Mouse (Mus musculus): ENCODE results near the gene Kcnmb1. TPM values are rescaled to one million over a fixed set of nuclear protein-coding genes. Genes with fewer than 3 reads are reported as not detected.
A peak's percentile ranks its signal among the peaks of the same experiment; 100 is the strongest.

Kcnmb1 gene
- total RNA-seq, 4 experiments from 2014 or later, result 0.35 to 0.66 (median 0.42) TPM

DNA sequence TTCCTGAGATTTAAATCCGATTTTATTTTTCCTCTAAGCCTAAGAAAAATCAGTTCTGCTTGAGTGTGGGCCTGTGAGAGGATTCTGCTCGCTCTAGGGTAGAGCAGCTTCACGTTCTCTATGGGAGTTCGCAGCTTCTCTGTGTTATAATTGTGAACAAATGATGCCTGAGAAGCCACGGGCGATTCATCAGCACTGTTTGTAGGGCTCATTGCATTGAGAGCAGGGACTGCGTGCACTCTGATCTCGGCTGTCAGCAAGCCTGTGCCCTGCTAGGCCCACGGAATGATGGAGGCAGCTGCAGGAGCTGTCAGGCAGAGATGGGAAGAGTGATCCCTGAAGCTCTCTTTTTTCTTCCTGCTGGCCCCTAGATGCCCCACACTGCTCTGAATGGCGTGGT is 35.4 kb downstream of the Kcnmb1 start:
- DNase-seq (ENCODE audit: low spot score in 2 of 2), result no peak

DNA sequence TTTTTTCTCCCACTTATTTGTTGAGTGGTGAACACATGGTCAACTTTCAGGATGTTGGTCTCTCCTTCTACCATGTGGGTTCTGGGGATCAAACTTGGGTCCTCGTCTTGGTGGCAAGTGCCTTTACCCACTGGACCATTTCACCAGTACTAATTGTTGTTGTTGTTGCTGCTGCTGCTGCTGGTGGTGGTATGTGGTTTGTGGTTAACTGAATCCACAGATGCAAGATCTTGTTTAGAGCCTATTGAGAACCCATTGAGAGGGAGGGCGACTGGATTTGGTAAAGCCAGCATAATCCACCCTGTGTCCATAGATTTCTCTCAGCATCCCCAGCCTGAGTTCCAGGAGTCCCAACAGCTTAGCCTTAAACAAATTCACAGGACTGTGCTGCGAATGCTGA is 37.6 kb downstream of the Kcnmb1 start:
- no peak for DNase-seq (ENCODE audit: low spot score in 2 of 2)

DNA sequence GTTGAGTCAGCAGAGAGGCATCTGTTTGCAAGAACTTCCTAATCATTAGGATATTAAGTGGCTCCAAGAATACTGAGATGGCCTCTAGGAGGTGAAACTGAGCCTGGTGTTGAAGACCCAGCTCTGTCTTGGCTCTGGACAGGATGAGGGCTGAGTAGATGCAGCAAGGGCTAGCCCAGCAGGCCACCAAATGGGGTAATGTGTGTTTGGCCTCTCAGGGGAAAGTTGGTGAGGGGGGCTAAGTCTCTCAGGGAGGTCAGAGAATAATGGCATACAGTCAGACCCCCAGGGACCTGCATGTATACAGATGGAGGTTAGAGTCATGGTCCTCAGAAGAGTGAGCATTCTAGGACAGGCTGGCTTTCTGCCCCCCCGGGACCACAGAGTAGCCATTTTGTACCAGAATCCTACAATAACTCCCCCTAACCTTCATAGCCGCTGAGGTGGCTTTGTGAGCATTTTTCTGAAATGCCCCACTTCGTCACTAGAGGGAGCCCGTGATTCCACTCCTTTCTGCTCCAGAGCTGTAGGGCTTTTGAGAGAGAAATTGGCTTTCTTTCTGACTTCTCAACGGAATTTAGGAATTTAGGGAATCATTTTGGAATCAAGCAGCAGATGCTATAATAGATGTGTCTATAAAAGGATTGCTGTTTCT is 39.3 kb downstream of the Kcnmb1 start:
- DNase-seq (ENCODE audit: low spot score in 2 of 2), result peak in 1 of 2 experiments; percentile 48

DNA sequence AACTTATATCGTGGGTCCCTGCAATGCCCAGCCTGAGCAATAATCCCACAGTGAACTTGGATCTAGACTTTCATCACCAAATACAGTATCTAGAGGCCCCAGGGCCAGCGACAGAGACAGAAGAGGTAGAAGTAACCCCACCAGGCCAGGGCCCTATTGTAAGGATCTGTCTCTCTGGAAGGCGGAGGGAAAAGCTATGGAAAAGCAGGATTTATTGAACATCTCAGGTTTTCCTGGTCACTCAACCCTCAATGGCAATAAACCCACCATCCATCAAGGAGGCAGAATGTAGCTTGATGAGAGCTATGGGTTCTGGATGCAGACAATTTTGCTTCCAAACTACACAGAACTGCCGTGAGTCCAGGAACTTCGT is 39.8 kb downstream of the Kcnmb1 start:
- DNase-seq (ENCODE audit: low spot score in 2 of 2), result no peak

DNA sequence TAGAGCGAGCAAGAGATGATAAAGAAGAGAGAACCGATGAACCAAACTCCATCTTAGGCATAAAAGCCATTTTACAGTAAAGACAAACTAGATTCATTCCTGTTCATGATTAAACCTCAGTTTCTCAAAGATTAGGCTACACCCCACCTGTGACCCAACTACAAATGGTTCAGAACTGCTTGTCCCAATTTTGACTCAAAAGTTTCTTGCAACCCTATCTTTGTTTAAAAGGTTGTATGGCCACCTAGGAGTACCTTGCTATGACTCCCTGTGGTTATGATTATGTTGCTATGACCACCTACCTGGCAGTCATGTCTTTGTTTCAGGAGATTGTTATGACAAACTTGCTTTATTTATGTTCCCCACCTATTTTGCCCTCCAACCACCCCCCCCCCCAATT is 44.8 kb downstream of the Kcnmb1 start:
- no peak for DNase-seq (ENCODE audit: low spot score in 2 of 2)

DNA sequence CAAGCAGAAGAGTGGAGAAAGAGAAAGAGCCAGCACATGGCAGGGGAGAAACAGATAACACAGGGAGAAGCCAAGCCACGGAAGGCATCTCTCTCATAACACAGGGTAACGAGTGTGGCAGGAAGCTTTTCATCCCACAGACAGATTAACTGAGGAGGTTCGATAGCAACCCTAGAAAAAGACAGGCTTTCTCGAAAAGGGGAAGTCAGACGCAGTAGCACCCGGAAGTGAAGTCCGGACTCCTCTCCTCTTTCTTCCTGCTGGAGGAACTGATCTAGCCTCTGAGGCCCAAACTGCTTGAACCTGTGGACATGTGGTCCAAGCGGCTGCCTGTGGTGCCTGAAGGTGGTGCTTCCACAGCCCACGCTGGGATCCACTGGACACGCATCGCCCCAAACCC is 45.4 kb downstream of the Kcnmb1 start:
- DNase-seq (ENCODE audit: low spot score in 2 of 2), result no peak

DNA sequence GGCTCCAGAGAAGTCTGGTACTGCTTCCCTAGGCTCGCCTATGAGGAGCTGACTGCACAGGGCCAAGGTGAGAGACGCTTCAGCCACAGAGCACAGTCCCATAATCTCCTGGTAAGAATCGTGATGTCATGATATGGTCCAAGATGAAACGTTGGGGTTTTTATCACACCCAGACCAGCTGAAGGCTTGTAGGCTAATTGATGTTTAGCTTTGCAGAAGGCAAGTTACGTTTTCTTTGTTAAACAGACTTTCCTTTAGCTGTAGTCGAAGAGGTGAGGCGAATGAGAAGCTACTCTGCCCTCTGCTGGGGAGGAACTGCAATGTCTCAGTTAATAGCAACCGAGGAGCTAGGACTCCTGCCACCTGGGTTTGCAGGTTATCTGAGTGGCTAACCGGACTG is 45.9 kb downstream of the Kcnmb1 start:
- DNase-seq (ENCODE audit: low spot score in 2 of 2), result no peak

DNA sequence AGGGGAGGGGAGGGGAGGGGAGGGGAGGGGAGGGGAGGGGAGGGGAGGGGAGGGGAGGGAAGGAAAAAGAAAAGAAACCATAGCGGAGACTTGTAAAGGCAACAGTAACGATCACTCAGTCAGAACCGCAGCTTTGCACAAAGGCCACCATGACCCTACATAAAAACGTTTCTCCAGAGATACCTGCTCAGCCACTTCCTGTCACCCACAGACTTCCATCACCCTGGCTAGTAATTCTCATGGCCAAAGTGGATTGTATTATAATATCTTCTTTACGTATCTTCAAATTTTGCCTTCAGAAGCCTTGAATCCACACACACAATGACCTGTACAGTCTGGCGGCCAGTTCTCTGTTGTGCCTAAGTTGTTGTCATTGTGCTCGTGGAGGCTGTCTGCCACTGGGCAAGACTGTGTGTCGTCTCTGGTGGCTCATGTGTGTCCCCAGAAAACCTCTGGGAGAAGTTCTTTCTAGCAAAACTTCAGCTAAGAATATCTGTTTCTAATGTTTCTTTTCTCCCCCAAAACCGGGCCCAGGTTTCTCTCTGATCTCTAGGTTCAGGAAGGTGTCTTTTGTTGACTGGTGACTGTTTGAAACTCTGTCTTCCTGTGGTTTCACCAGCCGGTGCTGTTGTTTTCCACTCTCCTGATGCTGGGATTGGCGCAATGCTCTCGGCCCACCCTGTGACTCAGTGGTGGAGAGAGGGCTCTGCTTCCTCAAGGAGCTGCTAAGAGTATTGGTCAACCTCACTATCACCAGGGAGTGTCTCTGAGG is 46.7 kb downstream of the Kcnmb1 start:
- DNase-seq (ENCODE audit: low spot score in 2 of 2), result no peak

DNA sequence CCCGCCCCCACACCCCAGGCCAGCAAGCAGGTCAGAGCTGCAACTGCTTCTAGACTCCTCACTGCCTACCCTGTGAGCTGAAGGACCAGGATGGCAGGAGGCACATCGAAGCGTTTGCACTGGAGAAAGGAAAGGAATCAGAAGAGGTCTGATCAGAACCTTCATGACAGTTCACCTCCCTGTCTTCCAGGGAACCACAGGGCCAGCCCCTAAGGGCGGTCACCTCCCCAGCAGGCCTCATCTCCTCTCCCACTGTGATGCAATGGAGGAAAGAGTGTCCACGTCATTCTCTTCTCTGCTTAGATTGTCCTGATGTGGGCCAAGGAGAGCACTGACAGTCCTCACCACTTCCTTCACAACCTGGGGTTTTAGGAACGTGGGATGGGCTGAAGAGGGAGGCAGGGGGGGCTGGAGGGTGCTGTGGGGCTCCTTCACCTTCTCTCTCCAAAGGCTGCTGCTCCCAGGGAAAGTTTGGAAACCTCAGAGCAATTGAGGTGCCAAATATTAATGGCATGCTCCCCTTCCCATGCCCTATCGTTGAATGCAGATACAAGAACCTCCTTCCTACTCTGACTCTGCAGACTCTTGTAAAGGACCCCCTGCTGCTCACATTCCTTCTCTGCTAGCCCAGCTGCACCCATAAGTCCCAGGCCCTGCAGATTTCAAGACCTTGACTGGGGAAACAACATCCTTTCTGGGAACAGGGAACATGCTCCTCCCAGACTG is 47.5 kb downstream of the Kcnmb1 start:
- no peak for DNase-seq (ENCODE audit: low spot score in 2 of 2)

DNA sequence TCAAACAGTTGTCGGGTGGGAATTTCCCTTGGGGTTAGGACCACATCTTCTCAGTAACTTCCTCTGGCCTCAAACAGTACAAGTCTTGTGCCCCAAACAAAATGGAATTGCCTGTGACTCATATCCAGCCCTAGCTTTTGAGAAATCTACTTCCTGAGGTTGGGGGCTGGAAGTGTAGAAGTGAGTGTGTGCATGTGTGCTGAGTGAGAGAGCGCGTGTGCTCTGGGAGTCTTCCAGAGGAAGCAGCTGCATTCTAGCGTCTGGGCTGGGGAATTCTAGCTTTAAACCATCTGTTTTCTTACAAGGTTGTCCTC is 48.0 kb downstream of the Kcnmb1 start:
- DNase-seq (ENCODE audit: low spot score in 2 of 2), result peak in 1 of 2 experiments; percentile 31

DNA sequence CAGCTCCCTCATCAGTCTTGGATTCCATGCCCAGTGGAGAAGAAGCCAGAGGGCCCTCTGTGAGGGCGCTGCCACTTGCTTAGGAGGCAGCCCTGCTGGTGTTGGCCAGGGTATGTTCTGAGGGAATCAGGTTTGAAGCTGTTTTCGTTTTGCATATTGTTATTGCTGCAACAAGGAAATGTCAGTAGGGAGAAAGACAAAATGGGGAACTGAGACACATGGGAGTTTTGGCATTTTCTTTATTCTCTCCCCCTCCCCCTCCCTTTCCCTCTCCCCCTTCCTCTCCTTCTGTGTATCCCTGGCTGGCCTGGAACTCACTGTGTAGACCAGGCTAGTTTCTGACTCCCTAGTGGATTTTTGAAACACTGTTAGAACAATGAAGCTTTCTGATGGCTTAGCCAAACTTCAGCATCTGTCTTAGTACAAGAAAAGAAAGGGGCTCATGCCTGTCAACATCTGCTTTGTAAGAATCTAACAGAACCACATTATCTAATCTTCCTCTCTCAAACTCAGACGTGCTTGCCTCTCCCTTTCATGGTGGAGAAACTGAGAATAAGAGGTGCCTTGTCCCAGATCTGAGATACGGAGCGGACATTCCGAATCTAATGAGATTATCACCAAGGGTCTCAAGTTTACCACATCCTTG is 49.3 kb downstream of the Kcnmb1 start:
- no peak for DNase-seq (ENCODE audit: low spot score in 2 of 2)

Other genes with a start within 250 kb of the Kcnmb1 start
- gene Kcnip1, start 30.1 kb downstream of the Kcnmb1 start, total RNA-seq (2022), result 10 to 100 TPM; 25.7 to 29.8 (median 29.5) TPM
- gene Lcp2, start 83.9 kb downstream of the Kcnmb1 start, total RNA-seq (2022), result 1 to 10 TPM; 2.7 to 6.1 (median 4.5) TPM
- gene 4930469K13Rik, start 135.5 kb downstream of the Kcnmb1 start, total RNA-seq (2022), result not detected
- gene Foxi1, start 245.1 kb downstream of the Kcnmb1 start, total RNA-seq (2022), result under 1 TPM in 1 of 4 experiments, not detected in 3; 0.30 TPM

Measured in left cerebral cortex, adult 8-10 months (tissue).